Mouse (Mus musculus): ENCODE data around the gene Gprc5a. TPM values are rescaled to one million over a fixed set of nuclear protein-coding genes. Genes with fewer than 3 reads are reported as not detected.

Gene Gprc5a
- total and polyA plus RNA-seq, 3 experiments: 0.08 to 0.59 TPM; not detected in 1

DNA sequence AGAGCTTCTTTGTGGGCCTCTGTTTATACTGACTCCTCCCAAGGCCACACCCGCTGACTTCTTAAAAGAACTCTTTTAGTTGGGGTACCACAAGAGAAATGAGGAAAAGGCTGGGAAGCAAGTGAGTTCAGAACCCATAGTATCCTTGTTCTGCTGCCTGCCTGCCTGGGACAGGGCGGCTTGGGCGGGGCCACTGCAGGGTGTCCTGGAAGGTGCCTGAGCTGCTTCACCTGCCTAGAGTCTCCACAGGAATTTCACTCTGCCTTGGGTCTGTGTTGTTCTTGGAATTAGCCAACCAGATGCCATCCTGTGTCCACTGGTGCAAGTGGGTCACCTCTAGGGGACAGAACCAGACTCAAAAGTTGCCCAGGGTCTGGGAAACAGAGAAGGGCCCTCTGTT, 11.7 kb upstream of the Gprc5a start:
- peaks cover 6% of the 10 kb centered on the region for H3K27me3 ChIP-seq (replicated peaks)
- DNase-seq (ENCODE audit: extremely low read depth): no peak

DNA sequence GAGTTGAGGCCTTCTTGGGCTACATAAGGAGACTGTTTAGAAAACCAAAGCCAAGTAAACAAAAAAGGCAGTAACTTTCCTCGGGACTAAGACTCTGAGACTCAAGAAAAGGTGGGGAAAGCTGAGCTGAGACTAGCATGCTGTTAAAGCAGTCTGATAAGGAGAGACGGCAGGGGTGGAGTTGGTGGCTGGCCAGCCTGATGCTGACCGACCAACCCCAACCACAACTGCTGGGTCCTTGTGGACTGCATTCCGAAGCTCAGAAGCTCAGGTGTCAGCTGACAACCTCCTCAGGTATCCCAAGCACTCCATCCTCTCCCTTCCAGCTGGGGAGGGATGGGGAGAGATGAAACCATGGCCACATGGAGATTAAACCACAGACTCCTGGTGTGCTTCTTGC, 9.6 kb upstream of the Gprc5a start:
- no peaks in the 10 kb centered on the region for H3K9me3 ChIP-seq (replicated peaks; ENCODE audit: low read length)
- no peak overlapping the region for H3K9ac ChIP-seq (ENCODE audit: insufficient read depth, low read depth)
- H3K4me3 ChIP-seq (replicated peaks in 1 of 3; ENCODE audit: low read depth in 2 of 3, low read length in 2 of 3, poor library complexity in 1 of 3): no peak overlapping the region
- TF ChIP-seq KAT2A (IDR thresholded peaks at IDR 0.05; ENCODE audit: insufficient replicate concordance, low read length): no peak
- TF ChIP-seq MEF2A (IDR thresholded peaks at IDR 0.05; ENCODE audit: borderline replicate concordance, low read depth, low read length): no peak
- no peak for TF ChIP-seq USF2 (conservative IDR thresholded peaks at IDR 0.05; ENCODE audit: low read depth, low read length)
- TF ChIP-seq SIN3A (IDR thresholded peaks at IDR 0.05; ENCODE audit: low read length): no peak
- no peak for TF ChIP-seq PAX5 (IDR thresholded peaks at IDR 0.05; ENCODE audit: low read length)
- no peak for TF ChIP-seq ZNF384 (IDR thresholded peaks at IDR 0.05; ENCODE audit: low read depth, low read length)
- TF ChIP-seq USF1 (IDR thresholded peaks at IDR 0.05; ENCODE audit: low read depth, low read length): no peak
- no peak for TF ChIP-seq TCF12 (IDR thresholded peaks at IDR 0.05; ENCODE audit: low read depth, low read length)
- TF ChIP-seq ZKSCAN1 (IDR thresholded peaks at IDR 0.05; ENCODE audit: borderline replicate concordance, low read depth, low read length): no peak
- no peak for TF ChIP-seq NELFE (IDR thresholded peaks at IDR 0.05; ENCODE audit: low read depth, low read length)
- H3K36me3 ChIP-seq (replicated peaks in 1 of 2; ENCODE audit: control insufficient read depth in 1 of 2, insufficient read depth in 1 of 2, low read length in 1 of 2): no peaks in the 10 kb centered on the region
- dilution Hi-C loops (cut with MboI; ENCODE audit: extremely low pct_ligation_motif_present, extremely low pct_unique_long_range_greater_than_20kb, low sequenced_read_pairs) (no loop called here), in situ Hi-C loops (cut with MboI; ENCODE audit: low pct_ligation_motif_present, low pct_unique_long_range_greater_than_20kb, low sequenced_read_pairs) (no loop called here)
- H3K79me2 ChIP-seq (replicated peaks; ENCODE audit: control insufficient read depth, extremely low read depth, insufficient read depth, poor library complexity, severe bottlenecking): no peaks in the 10 kb centered on the region
- no peaks in the 10 kb centered on the region for H3K4me1 ChIP-seq (ENCODE audit: control insufficient read depth in 1 of 2, insufficient read depth in 2 of 2)
- H3K27ac ChIP-seq (ENCODE audit: insufficient read depth, low read depth): no peak overlapping the region
- no peak overlapping the region for H3K4me2 ChIP-seq (ENCODE audit: insufficient read depth, low read depth, poor library complexity, severe bottlenecking)
- H3K27me3 ChIP-seq (replicated peaks): peaks cover 6% of the 10 kb centered on the region
- no peak for DNase-seq (ENCODE audit: extremely low read depth)

More for the DNA sequence above, 11.7 kb upstream of the Gprc5a start:
- in situ Hi-C loops (cut with MboI; ENCODE audit: low pct_ligation_motif_present, low pct_unique_long_range_greater_than_20kb, low sequenced_read_pairs) (no loop called here), dilution Hi-C loops (cut with MboI; ENCODE audit: extremely low pct_ligation_motif_present, extremely low pct_unique_long_range_greater_than_20kb, low sequenced_read_pairs) (no loop called here)
- no peak overlapping the region for H3K4me2 ChIP-seq (ENCODE audit: insufficient read depth, low read depth, poor library complexity, severe bottlenecking)
- H3K4me1 ChIP-seq (ENCODE audit: control insufficient read depth in 1 of 2, insufficient read depth in 2 of 2): no peaks in the 10 kb centered on the region
- no peak overlapping the region for H3K9ac ChIP-seq (ENCODE audit: insufficient read depth, low read depth)
- no peaks in the 10 kb centered on the region for H3K79me2 ChIP-seq (replicated peaks; ENCODE audit: control insufficient read depth, extremely low read depth, insufficient read depth, poor library complexity, severe bottlenecking)
- TF ChIP-seq USF1 (IDR thresholded peaks at IDR 0.05; ENCODE audit: low read depth, low read length) (no peak), JUND (conservative IDR thresholded peaks at IDR 0.05; ENCODE audit: low read depth, low read length) (no peak), TBP (conservative IDR thresholded peaks at IDR 0.05; ENCODE audit: low read depth, low read length) (no peak), GABPA (IDR thresholded peaks at IDR 0.05; ENCODE audit: insufficient replicate concordance, low read depth, low read length) (no peak), MEF2A (IDR thresholded peaks at IDR 0.05; ENCODE audit: borderline replicate concordance, low read depth, low read length) (no peak), TCF12 (IDR thresholded peaks at IDR 0.05; ENCODE audit: low read depth, low read length) (no peak), SIN3A (IDR thresholded peaks at IDR 0.05; ENCODE audit: low read length) (no peak), PAX5 (IDR thresholded peaks at IDR 0.05; ENCODE audit: low read length) (no peak), POLR2AphosphoS2 (IDR thresholded peaks at IDR 0.05; ENCODE audit: low read depth, low read length) (no peak), MAZ (IDR thresholded peaks at IDR 0.05; ENCODE audit: low read depth, low read length) (no peak), KAT2A (IDR thresholded peaks at IDR 0.05; ENCODE audit: insufficient replicate concordance, low read length) (no peak), ELF1 (IDR thresholded peaks at IDR 0.05; ENCODE audit: low read depth, low read length) (no peak), MAX (IDR thresholded peaks at IDR 0.05; ENCODE audit: low read length) (no peak)
- no peak overlapping the region for H3K27ac ChIP-seq (ENCODE audit: insufficient read depth, low read depth)
- H3K4me3 ChIP-seq (replicated peaks in 1 of 3; ENCODE audit: low read depth in 2 of 3, low read length in 2 of 3, poor library complexity in 1 of 3): no peak overlapping the region
- H3K9me3 ChIP-seq (replicated peaks; ENCODE audit: low read length): no peaks in the 10 kb centered on the region
- no peaks in the 10 kb centered on the region for H3K36me3 ChIP-seq (replicated peaks in 1 of 2; ENCODE audit: control insufficient read depth in 1 of 2, insufficient read depth in 1 of 2, low read length in 1 of 2)
